Mouse (Mus musculus) urinary bladder, adult 18-20 months (tissue): ENCODE measurements around the gene D430042O09Rik.

ENCODE experiments used
- DNase-seq, 2 experiments: peaks; one replicate each; pipeline ENCODE4 v3.0.0; 2022; ENCODE audit warnings: low spot score in 2 of 2, mixed read lengths in 2 of 2

The D430042O09Rik gene

DNA sequence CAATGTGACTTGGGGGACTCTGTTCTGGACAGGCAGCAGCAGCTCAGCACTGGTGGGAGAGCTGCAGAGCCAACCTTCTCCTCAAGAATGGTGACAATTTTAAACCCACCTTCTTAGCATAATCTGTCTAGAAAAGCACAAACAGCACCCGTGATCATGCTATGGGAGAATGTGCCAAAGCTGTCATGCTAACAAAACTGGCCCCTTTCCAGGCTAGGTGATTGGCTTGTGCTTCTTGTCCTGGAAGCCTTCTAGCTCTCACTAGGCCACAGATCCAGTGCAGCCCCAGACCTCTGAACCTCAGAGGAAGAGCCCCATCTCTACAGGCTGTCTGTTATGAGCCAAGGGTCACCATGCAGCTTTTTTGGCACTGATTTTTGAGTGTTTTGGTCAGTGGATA is 98.9 kb downstream of the D430042O09Rik start:
- DNase-seq: no peak

DNA sequence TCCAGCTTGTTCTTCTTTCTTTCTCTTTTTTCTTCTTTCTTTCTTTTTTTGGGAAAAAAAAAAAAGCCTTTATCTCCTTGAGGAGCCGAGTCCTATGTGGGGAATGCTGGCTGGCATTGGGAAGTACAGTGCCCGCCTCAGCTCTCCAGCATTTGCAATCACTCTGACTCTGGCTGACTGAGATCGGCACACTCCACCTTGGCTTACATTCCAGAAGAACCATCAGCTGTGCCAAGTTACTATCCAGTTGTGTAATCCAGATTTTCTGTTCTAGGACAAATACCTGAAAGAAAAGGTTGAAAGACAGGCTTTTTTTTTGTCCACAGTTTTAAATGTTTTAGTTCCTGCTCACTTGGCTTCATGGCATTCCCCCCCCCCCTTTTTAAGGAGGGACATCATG is 100.5 kb downstream of the D430042O09Rik start:
- no peak for DNase-seq

DNA sequence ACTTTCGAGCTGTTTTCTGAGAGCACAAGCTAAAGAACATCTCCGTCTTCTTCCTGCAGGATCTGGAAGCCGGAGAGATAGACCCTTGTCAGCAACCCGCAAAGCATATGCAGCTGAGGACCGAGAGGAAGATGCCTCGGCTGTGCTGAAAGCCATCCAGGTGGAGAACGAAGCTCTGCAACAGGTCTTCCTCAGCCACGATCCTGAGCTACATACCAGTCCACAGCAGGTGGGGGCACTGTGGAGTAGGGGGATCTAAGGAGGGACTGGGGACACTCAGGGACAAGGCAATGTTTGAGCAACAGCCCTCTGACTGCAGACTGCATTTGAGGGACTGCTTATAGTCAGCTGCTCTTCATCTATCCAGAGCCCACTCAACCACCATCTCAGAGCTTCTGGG is 105.0 kb downstream of the D430042O09Rik start:
- DNase-seq: no peak

DNA sequence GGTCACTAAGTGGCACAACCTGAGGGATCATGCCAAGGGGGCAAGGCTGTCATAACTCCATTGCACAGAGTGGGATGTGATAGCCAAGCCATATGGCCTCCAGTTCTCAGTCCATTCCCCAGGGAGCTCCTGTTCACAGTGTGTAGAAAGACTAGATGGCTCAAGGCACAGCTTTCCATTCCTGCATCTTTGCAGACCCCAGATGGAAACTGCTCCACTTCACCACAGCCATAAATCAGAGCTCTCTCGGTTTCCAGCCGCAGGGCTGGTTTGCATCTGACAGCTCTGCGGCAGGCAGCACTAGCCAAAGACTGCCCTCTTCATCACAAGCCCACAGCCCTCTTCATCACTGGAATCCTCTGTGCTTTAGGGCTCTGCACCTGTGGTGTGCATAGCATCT is 108.0 kb downstream of the D430042O09Rik start:
- DNase-seq: no peak

DNA sequence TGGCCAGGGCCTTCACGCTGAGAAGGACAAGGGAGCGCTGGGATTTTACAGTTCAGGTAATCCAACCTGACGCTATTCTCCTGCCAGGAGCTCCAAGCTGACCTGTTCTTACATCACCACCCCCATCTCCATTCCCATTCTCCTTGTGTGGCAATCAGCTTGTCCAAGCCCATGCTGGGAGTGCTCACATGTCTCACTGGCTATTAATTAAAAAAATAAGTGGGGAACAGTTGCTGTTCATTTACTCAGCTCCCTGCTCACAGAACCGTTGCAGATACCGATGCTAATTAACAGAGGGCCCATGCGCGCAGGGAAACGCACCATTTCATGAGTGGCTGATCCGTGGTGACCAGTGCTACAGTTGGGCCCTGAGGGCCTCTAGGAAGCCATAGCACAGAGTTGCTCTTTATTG is 110.6 kb downstream of the D430042O09Rik start:
- DNase-seq: no peak

DNA sequence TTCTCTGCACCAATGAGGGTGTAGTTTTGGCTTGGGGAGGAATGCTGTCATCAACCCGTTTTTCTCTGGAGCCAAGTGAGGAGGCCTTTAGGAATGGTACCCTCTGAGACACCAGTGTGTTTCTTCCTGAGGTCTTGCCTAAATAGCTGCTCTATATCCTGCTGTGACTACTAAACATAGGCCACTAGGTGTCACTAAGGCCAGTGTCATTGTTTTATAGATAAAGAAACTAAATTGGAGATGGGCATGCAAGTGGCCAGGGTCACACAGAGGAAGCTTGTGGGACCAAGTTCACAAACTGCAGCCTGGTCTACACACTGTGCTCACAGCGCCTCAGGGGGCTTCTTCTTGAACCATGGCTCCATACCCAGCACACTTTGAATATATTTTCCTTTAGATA is 112.5 kb downstream of the D430042O09Rik start:
- DNase-seq: no peak

DNA sequence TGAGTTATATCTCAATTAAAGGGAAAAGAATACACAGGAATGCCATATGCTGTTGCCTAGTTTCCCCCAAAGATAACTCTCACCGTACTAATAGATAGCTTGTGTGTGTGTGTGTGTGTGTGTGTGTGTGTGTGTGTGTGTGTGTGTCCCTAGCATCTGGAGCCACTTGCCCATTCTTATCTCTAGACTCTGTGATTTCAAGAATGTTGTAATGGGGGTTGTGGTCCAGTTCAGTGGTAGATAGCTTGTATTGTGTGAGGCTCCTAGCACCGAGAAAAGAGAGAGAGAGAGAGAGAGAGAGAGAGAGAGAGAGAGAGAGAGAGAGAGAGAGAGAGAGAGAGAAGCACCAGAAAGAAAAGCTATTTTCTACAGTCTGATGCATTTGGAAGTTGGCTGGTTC is 118.7 kb downstream of the D430042O09Rik start:
- no peak for DNase-seq

DNA sequence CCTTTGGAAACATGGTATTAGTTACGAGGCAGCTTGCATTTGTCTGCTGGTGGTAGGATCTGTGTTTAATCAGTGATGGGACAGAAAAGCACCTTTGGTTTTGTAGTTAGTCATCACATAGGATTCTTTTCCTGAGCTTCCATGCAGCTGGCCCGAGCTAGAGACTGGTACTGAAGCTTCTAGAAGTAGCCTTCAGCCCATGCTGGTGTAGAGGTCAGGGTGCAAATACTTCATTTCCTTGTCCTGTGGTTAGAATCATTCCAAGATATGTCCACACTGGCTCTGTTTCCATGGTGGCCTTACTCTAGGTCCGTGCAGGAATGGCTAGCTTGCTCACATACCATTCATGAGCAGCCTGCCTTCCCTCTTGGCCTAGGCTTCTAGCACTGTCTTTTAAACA is 119.2 kb downstream of the D430042O09Rik start:
- no peak for DNase-seq

DNA sequence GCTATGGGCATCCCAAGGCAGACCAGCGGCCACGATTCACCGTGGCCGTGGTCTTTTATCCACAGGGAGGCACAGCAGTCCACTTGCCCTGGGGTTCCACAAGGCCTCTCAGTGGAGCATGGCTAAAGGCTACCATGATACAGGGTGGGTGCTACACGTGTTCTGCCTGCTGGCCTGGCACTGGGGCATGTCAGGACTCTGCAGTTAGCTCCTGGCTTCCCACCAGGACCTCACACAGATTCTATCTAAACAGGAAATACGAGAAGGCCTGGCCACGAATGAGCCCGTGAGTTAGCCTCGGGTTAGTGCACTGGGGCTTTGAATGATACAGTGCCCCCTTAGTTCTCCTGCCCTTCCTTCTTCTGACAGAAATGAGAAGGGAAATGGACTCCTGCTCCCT is 119.7 kb downstream of the D430042O09Rik start:
- DNase-seq: no peak

DNA sequence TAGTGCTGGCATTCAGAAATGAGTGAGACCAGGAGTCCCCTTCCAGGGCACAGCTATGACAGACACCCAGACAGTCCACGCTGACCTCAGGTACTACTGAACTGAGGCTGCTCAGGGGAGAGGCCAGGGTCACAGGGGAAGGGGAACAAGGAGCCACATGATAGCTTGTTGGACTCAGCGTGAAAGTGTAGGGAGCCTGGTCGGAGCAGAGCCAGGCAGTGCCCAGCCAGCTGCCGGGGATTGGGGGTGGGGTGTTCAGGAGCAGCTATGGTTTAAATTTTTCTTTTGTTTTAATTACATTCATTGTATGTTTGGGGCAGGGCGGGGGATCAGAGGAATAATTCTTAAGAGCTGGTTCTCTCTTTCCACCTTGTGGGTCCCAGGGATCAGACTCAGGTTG is 120.9 kb downstream of the D430042O09Rik start:
- no peak for DNase-seq

DNA sequence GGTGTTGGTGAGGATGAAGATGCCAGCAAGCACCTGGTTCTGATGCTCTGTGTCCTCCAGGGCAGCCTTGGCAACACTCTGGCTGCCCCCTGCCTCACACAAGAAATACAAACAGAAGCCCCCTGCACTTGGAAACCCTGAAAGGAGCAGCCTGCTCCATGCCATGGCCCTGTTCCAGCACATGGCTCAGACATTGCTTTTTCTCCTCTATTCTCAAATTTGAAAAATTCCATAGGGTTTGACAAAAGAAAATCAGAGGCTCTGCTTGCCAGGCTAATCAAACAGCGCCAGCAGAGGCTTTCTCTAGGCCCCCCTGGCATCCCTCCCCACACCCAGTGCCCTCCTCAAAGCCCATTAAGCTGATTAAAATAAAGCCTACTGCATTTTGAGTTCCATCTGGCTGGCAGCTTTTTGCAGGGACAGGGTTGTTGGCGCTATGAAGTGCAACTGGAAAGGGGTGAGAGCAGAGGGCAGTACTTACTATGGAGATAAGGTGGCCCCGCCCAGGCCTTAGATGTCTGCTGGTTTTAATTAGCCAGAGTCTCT is 121.5 kb downstream of the D430042O09Rik start:
- DNase-seq: no peak

DNA sequence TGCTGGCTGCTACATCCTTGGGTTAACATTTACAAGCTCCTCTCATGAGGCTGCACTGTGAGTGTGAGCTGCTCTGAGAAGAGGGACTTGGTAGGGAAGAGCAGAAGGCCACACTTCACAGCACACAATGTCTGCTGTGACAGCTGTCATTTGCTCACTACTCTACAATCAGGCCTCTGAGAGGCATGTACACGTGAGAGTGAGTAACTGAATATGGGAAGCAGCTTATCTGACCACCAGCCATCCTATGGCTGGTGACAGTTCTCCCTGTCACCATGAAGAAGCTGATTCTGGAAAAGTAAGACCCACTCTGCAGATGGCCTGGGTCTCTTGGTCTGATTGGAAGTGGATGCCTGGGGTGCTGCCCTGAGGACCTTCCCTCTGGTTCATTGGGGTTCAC is 125.1 kb downstream of the D430042O09Rik start:
- no peak for DNase-seq

DNA sequence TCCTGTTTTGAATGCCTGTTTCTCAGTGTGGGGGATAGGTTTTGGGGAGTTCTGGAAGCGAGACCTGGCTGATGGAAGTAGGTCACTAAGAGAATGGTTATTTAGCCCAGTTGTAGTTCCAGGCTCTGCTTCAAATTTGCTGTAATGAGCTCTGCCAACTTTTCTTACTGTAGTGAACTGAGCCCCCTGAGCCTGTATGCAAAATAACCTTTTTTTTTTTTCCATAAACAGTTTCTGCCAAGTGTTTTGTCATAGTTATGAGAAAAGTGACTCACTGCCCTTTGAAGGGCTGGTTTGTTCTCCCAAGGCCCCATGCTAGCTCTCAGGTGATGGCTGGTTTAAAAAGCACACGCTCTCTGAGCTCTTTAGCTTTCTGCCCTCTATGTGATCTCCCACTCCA is 125.8 kb downstream of the D430042O09Rik start:
- DNase-seq: no peak

DNA sequence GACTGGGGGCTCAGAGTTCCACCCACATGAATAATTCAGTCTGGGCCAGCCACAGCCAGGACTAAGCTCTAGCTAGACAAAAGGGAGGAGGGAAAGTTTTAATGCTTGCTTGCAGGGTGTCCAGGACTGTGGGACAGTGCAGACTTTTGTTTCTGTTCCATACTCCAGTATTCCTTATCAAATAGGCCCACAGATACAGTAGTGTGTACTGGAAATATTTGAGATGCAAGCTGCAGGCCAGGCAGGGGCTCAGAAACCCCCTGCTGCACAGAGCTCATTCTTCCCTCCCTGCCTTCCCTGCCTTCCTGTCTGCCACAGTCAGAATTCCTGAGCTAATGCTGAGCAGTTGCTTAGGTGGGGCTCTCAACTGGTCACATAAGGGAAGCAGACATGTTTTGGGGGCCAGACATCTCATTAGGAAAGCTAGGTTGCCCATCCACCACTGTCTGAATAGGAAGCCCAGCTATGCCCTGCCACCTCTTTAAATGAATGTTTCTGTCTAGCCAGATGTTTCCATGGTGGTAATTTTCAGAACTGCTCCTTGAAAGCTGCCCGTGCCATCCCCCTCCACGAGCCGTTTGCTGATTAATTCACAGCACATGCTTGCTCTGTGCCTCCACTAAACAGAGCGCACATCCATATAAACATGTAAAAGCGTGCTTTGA is 130.5 kb downstream of the D430042O09Rik start:
- DNase-seq: no peak

DNA sequence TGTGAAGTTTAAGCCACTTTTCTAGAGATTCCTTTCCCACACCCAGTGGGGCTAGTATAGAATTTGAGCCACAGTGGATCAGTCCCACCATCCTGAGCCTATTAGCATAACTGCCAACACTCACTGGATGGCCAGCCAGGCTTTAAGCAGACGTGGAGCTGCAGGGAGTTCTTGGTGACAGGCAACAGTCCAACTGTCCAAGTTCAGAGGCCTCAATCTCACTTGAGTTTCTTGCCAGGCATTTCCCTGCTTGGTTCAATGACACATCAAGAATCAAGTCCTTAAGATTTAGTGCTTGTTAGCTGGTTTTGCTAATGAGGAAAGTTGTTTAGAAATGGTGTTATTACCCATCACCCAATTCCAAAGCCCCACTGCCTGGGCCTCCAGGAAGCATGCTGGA is 137.9 kb downstream of the D430042O09Rik start:
- no peak for DNase-seq

DNA sequence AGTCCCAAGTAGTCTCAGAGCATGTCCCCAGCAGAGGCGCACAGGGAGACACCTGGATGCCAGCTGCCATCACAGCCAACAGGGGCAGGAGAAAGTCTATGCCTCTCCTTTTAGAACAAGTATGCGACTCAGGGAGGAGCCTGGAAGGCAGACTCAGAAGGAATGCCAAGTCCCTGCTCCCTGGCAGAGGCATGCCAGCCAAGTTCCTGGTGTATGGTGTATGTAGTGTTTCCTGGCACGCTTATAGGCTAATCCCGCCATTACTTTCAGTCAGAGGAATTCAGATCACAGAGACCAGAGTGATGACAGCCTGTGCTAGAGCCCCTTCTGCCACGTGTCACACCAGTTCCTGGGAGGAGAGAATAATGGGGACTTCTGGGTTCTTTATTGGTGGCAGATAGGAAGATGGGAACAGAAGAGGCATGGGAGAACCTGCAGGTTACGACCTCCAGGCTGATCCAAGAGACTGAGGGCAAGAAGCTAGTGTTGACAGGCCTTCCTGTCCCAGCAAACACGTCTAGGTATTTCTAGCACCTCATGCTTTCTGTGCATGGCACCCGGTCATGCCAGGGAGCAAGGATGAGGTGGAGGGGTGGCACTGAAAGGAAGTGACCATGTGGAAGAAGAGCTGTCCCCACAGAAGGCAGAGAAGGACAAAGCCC is 139.3 kb downstream of the D430042O09Rik start:
- DNase-seq: no peak

DNA sequence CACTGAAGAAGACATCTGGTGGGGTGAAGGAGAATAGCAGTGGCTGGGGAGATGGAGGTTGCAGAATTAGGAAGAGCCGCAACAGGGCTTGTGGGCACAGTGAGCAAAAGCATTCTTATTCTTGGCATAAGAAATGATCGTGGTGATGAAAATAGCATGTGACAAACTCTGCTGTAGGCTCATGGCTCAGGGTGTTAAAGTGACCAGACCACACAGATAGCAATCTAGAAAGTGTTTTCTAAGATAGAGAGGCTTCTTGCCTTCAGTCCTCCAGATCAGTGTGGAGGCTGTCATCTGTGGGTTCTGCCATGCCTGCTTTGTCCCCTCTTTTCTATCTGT is 139.8 kb downstream of the D430042O09Rik start:
- no peak for DNase-seq

DNA sequence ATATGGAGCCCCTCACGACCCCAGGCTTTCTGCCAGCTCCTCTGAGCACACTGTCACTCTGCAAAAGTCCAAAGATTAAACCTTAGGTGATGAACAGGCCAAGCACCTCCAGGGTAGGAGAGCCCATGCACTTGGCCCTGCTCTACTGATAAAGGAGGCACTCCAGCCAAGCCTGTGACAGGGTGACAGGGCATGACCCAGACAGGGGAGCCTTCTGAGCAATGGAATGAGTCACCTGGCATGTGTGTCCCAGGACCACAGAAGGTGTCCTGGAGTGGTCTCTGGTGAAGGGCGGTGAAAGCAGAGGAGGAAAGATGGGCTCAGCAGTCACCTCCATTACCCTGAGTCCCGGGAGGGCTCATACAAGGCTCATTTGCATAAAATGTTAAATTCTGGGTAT is 151.9 kb downstream of the D430042O09Rik start:
- no peak for DNase-seq

DNA sequence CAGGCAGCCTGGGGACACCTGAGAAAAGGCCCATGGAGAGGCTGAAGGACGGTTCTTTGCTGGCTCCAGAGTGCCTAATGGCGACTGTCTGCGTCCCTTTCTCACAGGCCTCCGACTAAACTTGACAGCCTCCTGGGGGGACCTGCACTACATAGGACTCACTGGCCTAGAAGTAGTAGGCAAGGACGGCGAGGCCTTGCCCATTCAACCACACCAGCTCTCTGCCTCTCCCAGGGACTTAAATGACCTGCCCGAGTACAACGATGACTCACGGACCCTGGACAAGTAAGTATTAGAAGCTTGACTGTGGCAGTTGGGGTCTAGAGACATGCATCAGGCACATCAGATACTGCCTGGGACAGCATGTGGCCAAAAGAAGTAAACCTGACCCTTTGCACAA is 152.7 kb downstream of the D430042O09Rik start:
- no peak for DNase-seq

DNA sequence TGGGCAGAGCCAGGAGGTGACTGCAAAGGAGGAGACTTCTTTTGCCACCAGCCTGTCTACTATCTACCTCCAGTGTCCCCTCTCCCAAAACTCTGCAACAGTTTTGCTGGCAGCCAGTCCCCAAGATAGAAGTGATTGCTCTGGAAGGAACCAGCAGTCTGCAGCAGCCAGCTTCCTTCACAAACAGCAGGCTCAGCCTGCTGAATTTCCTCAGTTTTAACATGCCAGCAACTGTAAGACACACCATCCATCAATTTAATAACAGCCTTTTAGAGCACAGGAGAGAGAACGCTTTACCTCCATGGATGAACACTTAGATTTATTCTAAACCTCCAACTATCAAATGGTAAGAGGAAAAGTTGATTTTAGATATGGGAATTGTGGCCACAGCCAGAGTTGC is 156.3 kb downstream of the D430042O09Rik start:
- no peak for DNase-seq

DNA sequence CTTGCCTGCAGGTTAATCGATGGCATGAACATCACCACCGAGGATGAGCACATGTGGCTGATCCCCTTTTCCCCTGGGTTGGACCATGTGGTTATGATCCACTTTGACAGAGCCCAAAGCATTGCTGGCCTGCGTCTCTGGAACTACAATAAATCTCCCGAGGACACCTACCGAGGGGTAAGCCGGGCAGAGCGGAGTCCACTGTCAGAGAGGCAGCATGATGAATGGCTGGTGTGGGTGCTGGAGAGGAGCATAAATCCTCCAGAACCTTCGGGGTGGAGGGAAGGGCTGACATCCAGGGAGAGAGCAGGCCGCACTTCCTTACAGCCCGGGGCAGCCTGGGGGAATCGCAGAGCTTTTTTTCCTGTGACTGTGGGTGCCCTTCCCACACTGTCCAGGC is 157.5 kb downstream of the D430042O09Rik start:
- no peak for DNase-seq

DNA sequence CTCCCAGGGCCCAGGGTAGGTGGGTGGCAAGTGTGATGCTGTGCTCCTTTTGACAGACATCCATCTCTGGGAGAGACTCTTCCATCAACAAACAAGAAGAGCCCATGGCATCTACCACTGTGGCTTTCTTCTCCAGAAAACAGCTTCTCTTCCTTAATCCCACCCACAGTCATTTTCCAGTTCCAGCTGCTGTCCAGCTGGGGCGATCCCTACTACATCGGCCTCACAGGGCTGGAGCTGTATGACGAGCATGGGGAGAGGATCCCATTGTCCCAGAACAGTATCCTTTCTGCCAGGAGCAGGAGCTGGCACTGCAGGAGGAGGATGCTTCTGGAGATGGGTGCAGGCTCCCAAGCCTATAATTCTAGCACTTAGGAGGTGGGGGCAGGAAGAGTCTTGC is 160.9 kb downstream of the D430042O09Rik start:
- no peak for DNase-seq

DNA sequence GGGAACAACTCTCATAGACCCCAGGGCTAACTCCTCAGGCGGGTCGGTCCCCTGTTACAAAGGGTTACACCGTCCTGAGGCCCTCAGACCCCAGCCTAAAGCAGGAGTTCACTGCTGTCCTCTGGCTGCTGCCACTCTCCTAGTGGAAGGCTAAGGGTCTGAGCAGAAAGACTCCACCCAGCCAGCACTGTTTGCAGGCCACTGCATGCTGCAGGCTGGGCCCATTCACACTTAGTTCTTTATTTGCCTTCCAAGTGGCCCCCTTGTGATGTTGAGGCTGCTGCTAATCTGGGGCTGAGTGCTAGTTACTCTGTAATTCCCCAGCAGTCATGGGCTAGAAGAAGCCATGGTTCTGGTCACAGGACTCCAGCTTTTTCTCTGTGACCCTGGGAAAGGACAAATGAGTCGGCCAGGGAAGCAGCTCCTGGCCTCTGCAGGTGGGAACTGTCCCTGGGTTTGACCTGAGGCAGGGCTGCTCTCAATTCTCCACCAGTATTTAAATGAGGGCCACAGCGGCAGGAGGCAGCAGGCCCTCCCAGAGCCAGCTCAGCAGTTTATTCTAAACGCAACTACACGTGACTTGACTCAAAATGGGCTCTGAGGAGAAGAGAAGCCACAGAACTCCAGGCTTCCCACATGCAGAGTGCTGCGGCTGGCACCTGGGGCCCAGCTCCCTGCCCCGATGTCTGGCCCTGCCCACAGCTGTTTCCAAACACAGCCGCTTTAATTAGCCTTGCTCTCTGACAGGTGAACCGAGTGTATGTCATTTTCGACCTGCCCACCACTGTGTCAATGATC is 163.9 kb downstream of the D430042O09Rik start:
- DNase-seq: no peak
